Comparison of ENCODE assay signal across 8 mouse cellular contexts in genomic region chr3:9608906-9609580, GRCm38 (mm10). TPM values are rescaled to one million over a fixed set of nuclear protein-coding genes. Genes with fewer than 3 reads are reported as not detected.
DNase-seq lines count a peak whose midpoint lies in the region; ATAC-seq and TF ChIP-seq lines count a peak whose summit lies in the region.

No protein-coding gene starts in this region.

- H3K9ac ChIP-seq in hindbrain, embryonic 15.5 days, result peak overlapping the region; percentile 86
- H3K9ac ChIP-seq in limb, embryonic 11.5 days (ENCODE audit: low read length), result peak overlapping the region; percentile 92

- H3K9me3 ChIP-seq in hindbrain, embryonic 15.5 days, result no peaks in the 10 kb centered on the region
- H3K9me3 ChIP-seq in limb, embryonic 11.5 days (ENCODE audit: control insufficient read depth, low read length), result no peaks in the 10 kb centered on the region

- TF ChIP-seq POLR2A in cerebellum, adult 2 months (IDR thresholded peaks at IDR 0.05; ENCODE audit: borderline replicate concordance, insufficient read depth, low read length), result no peak
- TF ChIP-seq POLR2A in small intestine, adult 2 months (IDR thresholded peaks at IDR 0.05; ENCODE audit: low read depth, low read length), result no peak

- ATAC-seq in hindbrain, embryonic 15.5 days (ENCODE audit: low FRiP score, low read depth), result peak; percentile 28
- ATAC-seq in limb, embryonic 11.5 days (ENCODE audit: insufficient number of reproducible peaks, low FRiP score, low TSS enrichment, low read depth), result peak; percentile 22; the same call in 1 of the 2 replicates
- ATAC-seq in erythroid progenitor cell, adult 5-6 weeks (replicated peaks; ENCODE audit: low FRiP score, poor library complexity, severe bottlenecking), result no peak

- H3K4me3 ChIP-seq in cerebellum, adult 2 months (replicated peaks; ENCODE audit: insufficient read depth, low read depth, low read length), result peak overlapping the region; percentile 82
- peak overlapping the region; percentile 97 for H3K4me3 ChIP-seq in hindbrain, embryonic 15.5 days
- peak overlapping the region; percentile 84 for H3K4me3 ChIP-seq in limb, embryonic 11.5 days (ENCODE audit: low read depth, low read length)
- peak overlapping the region; percentile 94 for H3K4me3 ChIP-seq in small intestine, adult 2 months (ENCODE audit: low read depth, low read length)

- peaks cover 4% of the 10 kb centered on the region; the same call in 1 of the 2 replicates for H3K4me1 ChIP-seq in cerebellum, adult 2 months (ENCODE audit: control insufficient read depth, insufficient read depth, low read length)
- peaks cover 33% of the 10 kb centered on the region for H3K4me1 ChIP-seq in hindbrain, embryonic 15.5 days (replicated peaks)
- H3K4me1 ChIP-seq in limb, embryonic 11.5 days (ENCODE audit: control insufficient read depth, insufficient read depth, low read length), result peaks cover 21% of the 10 kb centered on the region
- peaks cover 6% of the 10 kb centered on the region; the same call in 1 of the 2 replicates for H3K4me1 ChIP-seq in small intestine, adult 2 months (ENCODE audit: control insufficient read depth, insufficient read depth, insufficient read length, low read length)

- no peak for TF ChIP-seq CTCF in cerebellum, adult 2 months (IDR thresholded peaks at IDR 0.05; ENCODE audit: borderline replicate concordance, insufficient read depth, low read depth, low read length)
- no peak for TF ChIP-seq CTCF in small intestine, adult 2 months (IDR thresholded peaks at IDR 0.05; ENCODE audit: extremely low read depth, insufficient read length, insufficient replicate concordance, low read depth, low read length)

- WGBS in cerebellum, adult 2 months, result 1% methylated on average over 91 of the region's 94 CpGs
- WGBS in hindbrain, embryonic 15.5 days, result under 1% methylated on average over 73 of the region's 94 CpGs
- under 1% methylated on average over 89 of the region's 94 CpGs for WGBS in limb, embryonic 11.5 days
- 1% methylated on average over 92 of the region's 94 CpGs for whole genome bisulfite sequencing in small intestine, adult 2 months

- H3K4me2 ChIP-seq in hindbrain, embryonic 15.5 days, result peak overlapping the region; percentile 80
- H3K4me2 ChIP-seq in limb, embryonic 11.5 days (ENCODE audit: low read depth, severe bottlenecking), result peak overlapping the region; percentile 45

- no peaks in the 10 kb centered on the region for H3K27me3 ChIP-seq in cerebellum, adult 2 months (ENCODE audit: control insufficient read depth, insufficient read depth, low read length)
- H3K27me3 ChIP-seq in hindbrain, embryonic 15.5 days, result no peaks in the 10 kb centered on the region
- H3K27me3 ChIP-seq in limb, embryonic 11.5 days (ENCODE audit: control insufficient read depth, insufficient read depth, low read length), result no peaks in the 10 kb centered on the region
- no peaks in the 10 kb centered on the region; the same call in 1 of the 2 replicates for H3K27me3 ChIP-seq in small intestine, adult 2 months (ENCODE audit: control insufficient read depth, insufficient read depth, low read length)

- peak overlapping the region; percentile 51 for H3K27ac ChIP-seq in cerebellum, adult 2 months (ENCODE audit: insufficient read depth, low read length)
- H3K27ac ChIP-seq in hindbrain, embryonic 15.5 days (replicated peaks), result peak overlapping the region; percentile 91
- H3K27ac ChIP-seq in limb, embryonic 11.5 days (replicated peaks; ENCODE audit: low read depth, low read length), result peak overlapping the region; percentile 96
- peak overlapping the region; percentile 41; the same call in 1 of the 2 replicates for H3K27ac ChIP-seq in small intestine, adult 2 months (ENCODE audit: insufficient read depth, low read depth, low read length)

- DNase-seq in NIH3T3 (ENCODE audit: low read depth), result peak; percentile 31
- DNase-seq in cerebellum, adult 2 months, result peak; percentile 57 to 70
- peak; percentile 23 to 25 for DNase-seq in frontal cortex, postnatal 25 days (ENCODE audit: low spot score in 2 of 2)
- DNase-seq in limb, embryonic 11.5 days (ENCODE audit: low spot score), result peak; percentile 75
- peak; percentile 35 for DNase-seq in mesoderm, embryonic 11.5 days (ENCODE audit: low read depth, low spot score)

- no peaks in the 10 kb centered on the region for H3K36me3 ChIP-seq in hindbrain, embryonic 15.5 days
- no peaks in the 10 kb centered on the region for H3K36me3 ChIP-seq in limb, embryonic 11.5 days (ENCODE audit: control insufficient read depth, insufficient read depth, low read length)
- no peaks in the 10 kb centered on the region for H3K36me3 ChIP-seq in small intestine, adult 2 months (ENCODE audit: control insufficient read depth, insufficient read depth, low read length)

RNA-seq across cellular contexts. Expression of gene Zfp704, which starts 0.8 kb away (rescaled TPM):
- polyA plus RNA-seq in cerebellum, adult 2 months (2012; rRNA removed), result 13.1 and 14.5 TPM in 2 replicates
- polyA plus RNA-seq in hindbrain, embryonic 15.5 days (2015; fragmentation: Nextera tagmentation; extraction: Ambion mirVana), result 11.4 and 12.9 TPM in 2 replicates
- polyA plus RNA-seq in limb, embryonic 11.5 days (2014; fragmentation: Nextera tagmentation; extraction: Ambion mirVana), result 10.0 and 10.2 TPM in 2 replicates
- 0.72 and 1.5 TPM in 2 replicates for polyA plus RNA-seq in small intestine, adult 2 months (2012; rRNA removed)
- total RNA-seq in erythroid progenitor cell, adult 5-6 weeks (2015; ENCODE audit: low replicate concordance), result 2.9 and 5.0 TPM in 2 replicates
- total RNA-seq in erythroid progenitor cell, adult 5-6 weeks (2017; ENCODE audit: low replicate concordance), result 1.1 and 1.2 TPM in 2 replicates

Comparison
In these comparisons a context has a peak if more than half of its experiments do, and no peak if none do; other contexts are left out.
1. DNase-seq: peak in every context shown above with its lines; median percentile 75 in limb, embryonic 11.5 days; 64 in cerebellum, adult 2 months; 35 in mesoderm, embryonic 11.5 days; 31 in NIH3T3; 24 in frontal cortex, postnatal 25 days.
2. H3K27ac ChIP-seq: peak in every context shown above with its lines; median percentile 96 in limb, embryonic 11.5 days; 91 in hindbrain, embryonic 15.5 days; 51 in cerebellum, adult 2 months; 41 in small intestine, adult 2 months.